Mouse (Mus musculus) liver, embryonic 15.5 days (tissue): ENCODE results near the gene Cenpc1. TPM values are rescaled to one million over a fixed set of nuclear protein-coding genes. Genes with fewer than 3 reads are reported as not detected.

Source experiments
- ATAC-seq: fragments of 200-750 bp; cut with Nextera tagmentation; 2 replicates; pipeline ENCODE4 v1.8.0; 2017; ENCODE audit warnings: moderate number of reproducible peaks, mild to moderate bottlenecking, moderate library complexity; ENCODE audit not compliant: insufficient read depth
- H3K27ac ChIP-seq: fragments of 300-500 bp; sonication (generic); replicated peaks from 2 replicates; pipeline ENCODE4 v1.5.1; 2015; ENCODE audit warnings: mild to moderate bottlenecking, inconsistent platforms
- H3K27me3 ChIP-seq: fragments of 300-500 bp; sonication (generic); 2 replicates; pipeline ENCODE4 v1.6.1; 2015; ENCODE audit warnings: mild to moderate bottlenecking, inconsistent platforms
- H3K36me3 ChIP-seq: fragments of 300-500 bp; sonication (generic); replicated peaks from 2 replicates; pipeline ENCODE4 v1.6.1; 2015; ENCODE audit warnings: moderate library complexity, mild to moderate bottlenecking, inconsistent platforms
- H3K4me1 ChIP-seq: fragments of 300-500 bp; sonication (generic); replicated peaks from 2 replicates; pipeline ENCODE4 v1.6.1; 2015; ENCODE audit warnings: inconsistent platforms
- H3K4me2 ChIP-seq: fragments of 300-500 bp; sonication (generic); 2 replicates; pipeline ENCODE4 v1.6.1; 2015; ENCODE audit warnings: moderate library complexity, mild to moderate bottlenecking, inconsistent platforms
- H3K4me3 ChIP-seq: fragments of 300-500 bp; sonication (generic); replicated peaks from 2 replicates; pipeline ENCODE4 v1.5.1; 2015; ENCODE audit warnings: mild to moderate bottlenecking, inconsistent platforms
- H3K9ac ChIP-seq: fragments of 300-500 bp; sonication (generic); 2 replicates; pipeline ENCODE4 v1.6.1; 2015; ENCODE audit warnings: moderate library complexity, mild to moderate bottlenecking, inconsistent platforms
- H3K9me3 ChIP-seq: fragments of 300-500 bp; sonication (generic); replicated peaks from 2 replicates; pipeline ENCODE4 v1.6.1; 2016; ENCODE audit warnings: inconsistent platforms
- WGBS: fragments of 180-500 bp; shearing (Covaris S2); methylation state at CpG from one replicate; pipeline ENCODE4 v1.1.7; 2015; ENCODE audit warnings: mixed read lengths; ENCODE audit not compliant: insufficient replicate concordance; 5-methylcytosine and 5-hydroxymethylcytosine counted together
- polyA plus RNA-seq: library from polyadenylated mRNA; unstranded; fragments of >200 nt; fragmentation: Nextera tagmentation; extraction: Ambion mirVana; gene quantifications from 2 replicates; pipeline ENCODE4 v1.2.1, GENCODE M21; 2015

Gene Cenpc1
- polyA plus RNA-seq, 1 experiment from 2014 or later, result 14.6 TPM

DNA sequence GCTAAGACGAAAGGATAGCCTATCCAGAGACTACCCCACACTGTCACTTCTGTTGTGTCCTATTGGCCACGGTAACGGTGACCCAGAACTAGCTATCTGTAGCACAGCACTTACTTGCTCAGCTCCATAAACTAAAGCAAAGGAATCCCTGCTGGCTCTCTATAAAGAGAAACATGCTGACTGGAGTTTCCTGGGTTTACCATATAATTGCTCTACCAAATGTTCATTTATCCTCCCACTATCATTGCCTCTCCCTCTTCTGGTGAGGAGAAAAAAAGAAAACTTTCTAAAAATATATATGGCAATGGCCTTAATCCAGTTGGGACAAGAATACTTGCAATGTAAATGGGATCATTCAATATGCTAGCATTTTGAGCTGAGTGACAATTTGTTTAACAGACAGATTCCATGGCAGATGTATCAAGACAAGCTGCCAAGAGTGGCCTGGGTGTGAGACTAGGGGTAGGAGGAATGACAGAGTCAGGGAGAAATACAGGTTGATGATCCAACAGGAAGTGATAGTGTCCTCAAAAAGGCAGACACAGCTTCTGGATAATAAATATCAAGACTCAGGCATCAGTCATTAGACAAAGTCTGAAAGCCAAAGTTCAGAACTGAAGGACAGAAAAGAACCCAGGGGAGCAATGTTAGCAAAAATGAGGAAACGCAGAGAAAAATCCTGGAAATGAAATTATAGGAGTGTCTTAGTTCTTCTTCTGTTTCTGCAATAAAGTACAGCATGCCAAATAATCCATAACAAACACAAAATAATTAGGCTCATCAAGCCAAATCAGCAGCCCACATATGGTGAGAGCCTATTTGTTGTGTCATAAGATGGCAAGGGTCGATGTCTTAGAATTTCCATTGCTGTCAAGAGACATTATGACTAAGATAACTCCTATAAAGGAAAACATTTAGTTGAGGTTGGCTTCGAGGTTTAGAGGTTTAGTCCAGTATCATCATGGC lies 68.6 kb downstream of the Cenpc1 start:
- Histone ChIP-seq H3K9me3 (no peaks in the 10 kb centered on the region), H3K4me2 (no peak overlapping the region), H3K27me3 (no peaks in the 10 kb centered on the region), H3K4me1 (no peaks in the 10 kb centered on the region), H3K36me3 (no peaks in the 10 kb centered on the region), H3K4me3 (no peak overlapping the region), H3K9ac (no peak overlapping the region), H3K27ac (no peak overlapping the region)
- WGBS, result 62% methylated on average over 6 of the region's 6 CpGs
- no peak for ATAC-seq

- H3K4me1 ChIP-seq, result no peaks in the 10 kb centered on the region
- no peak overlapping the region for H3K27ac ChIP-seq
- no peaks in the 10 kb centered on the region for H3K36me3 ChIP-seq
- ATAC-seq, result no peak
- WGBS, result 50% methylated on average over 1 of the region's 1 CpGs
- no peak overlapping the region for H3K4me2 ChIP-seq
- no peak overlapping the region for H3K9ac ChIP-seq
- H3K27me3 ChIP-seq, result no peaks in the 10 kb centered on the region
- H3K4me3 ChIP-seq, result no peak overlapping the region
- no peaks in the 10 kb centered on the region for H3K9me3 ChIP-seq
Measured at GRCm38 (mm10) chr5:85994551-85994950, 70.8 kb downstream of the Cenpc1 start.

DNA sequence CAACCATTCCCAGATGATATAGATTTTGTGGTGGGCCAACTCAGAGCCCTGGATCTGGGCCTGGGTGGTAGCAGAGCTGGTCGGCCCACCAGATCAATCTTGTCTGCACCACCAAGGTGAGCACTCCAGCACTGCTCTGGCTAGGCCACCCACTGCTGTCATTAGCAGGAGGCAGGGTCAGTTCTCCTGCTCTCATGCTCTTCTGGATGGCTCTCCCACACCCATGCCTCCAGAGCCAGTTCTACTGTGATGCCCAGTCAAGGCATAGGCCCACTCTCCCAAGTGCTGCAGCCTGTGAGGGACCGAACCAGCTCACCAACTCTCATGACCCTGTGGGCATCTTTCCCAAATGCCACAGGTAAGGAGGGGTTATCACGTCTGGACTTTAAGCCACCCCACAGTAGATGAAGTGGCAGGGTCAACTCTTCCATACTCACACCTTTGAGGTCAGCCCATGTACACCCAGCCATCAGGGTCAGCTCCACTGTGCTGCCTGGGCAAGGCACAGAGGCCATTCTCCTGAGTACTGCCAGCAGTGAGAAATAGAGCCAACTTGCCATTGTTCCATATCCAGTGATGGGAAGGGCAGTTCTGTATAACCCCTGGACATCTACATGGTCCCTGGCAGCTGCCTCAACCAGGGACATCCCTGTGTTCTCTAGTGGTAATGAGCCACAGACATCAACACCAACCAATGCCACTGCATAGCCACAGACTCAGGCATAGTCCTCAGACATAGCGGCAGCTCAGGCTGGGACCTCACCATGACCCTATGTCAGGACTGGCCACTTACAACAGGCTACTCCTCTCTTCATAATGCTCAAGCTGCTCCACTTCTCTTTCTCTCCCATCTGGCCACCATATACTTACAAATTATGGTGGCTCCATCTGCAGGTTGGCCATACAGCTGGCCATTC lies 72.3 kb downstream of the Cenpc1 start:
- Histone ChIP-seq H3K4me1 (no peaks in the 10 kb centered on the region), H3K4me3 (no peak overlapping the region), H3K27ac (no peak overlapping the region), H3K9ac (no peak overlapping the region), H3K4me2 (no peak overlapping the region), H3K27me3 (no peaks in the 10 kb centered on the region), H3K9me3 (no peaks in the 10 kb centered on the region), H3K36me3 (no peaks in the 10 kb centered on the region)
- WGBS, result 65% methylated on average over 4 of the region's 4 CpGs
- no peak for ATAC-seq

- Histone ChIP-seq H3K36me3 (no peaks in the 10 kb centered on the region), H3K9ac (no peak overlapping the region), H3K27me3 (no peaks in the 10 kb centered on the region), H3K9me3 (no peaks in the 10 kb centered on the region), H3K4me3 (no peak overlapping the region), H3K27ac (no peak overlapping the region), H3K4me1 (no peaks in the 10 kb centered on the region), H3K4me2 (no peak overlapping the region)
- ATAC-seq, result no peak
- 41% methylated on average over 1 of the region's 1 CpGs for WGBS
Measured at GRCm38 (mm10) chr5:85992055-85992454, 73.3 kb downstream of the Cenpc1 start.

DNA sequence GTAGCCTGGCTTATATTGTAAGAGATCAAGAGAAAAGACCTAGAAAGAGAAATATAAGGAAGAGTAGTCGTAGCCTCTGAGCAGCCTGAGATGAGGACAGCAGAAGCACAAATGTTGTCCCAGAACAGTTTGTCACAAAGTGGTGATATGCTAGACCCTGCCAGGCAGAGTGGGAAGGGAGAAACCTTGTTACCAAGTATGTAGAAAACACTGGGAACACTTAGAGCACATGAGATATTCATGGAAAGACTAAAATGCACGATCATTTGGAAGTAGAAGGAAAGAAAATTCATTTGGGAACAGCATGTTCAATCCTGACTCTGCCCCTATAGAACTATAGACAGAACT lies 77.9 kb downstream of the Cenpc1 start:
- ATAC-seq, result no peak
- WGBS, result 58% methylated on average over 2 of the region's 2 CpGs
- Histone ChIP-seq H3K4me1 (no peaks in the 10 kb centered on the region), H3K9ac (no peak overlapping the region), H3K4me3 (no peak overlapping the region), H3K4me2 (no peak overlapping the region), H3K27me3 (no peaks in the 10 kb centered on the region), H3K9me3 (no peaks in the 10 kb centered on the region), H3K36me3 (no peaks in the 10 kb centered on the region), H3K27ac (no peak overlapping the region)

DNA sequence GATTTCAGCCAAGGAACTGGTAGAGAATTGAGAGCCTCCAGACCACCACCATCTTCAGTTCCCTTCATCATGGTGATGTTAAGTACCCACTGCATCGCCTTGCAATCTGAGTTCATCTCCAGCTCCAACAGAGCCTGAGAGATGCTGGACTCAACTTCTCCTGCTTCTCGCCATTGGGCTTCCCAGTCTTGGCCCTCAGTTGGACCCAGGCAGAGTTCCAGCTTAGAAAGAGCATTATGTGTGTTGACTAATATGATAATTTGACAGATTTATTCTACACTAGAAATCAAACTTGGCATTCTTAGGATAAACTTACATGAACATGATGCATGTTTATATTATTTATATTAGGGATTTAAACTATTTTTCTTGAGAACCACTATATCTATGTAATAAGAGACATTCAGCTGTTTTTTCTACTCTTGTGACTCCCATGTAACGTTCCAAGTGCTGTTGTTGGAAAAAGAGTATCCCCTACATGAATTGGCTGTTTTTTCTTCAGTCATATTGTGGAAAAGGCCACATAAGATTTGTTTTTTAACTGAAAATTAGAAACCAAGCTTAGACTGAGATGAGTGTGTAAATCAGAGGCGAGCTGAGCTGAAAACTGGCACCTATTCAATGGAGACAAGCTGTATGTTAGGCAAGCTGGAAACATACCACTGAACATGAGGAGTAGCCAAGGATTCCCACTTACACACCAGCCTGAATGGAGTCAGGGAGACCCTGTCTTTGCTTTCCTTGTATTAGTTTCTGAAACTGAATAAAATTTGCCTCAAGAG lies 78.5 kb downstream of the Cenpc1 start:
- Histone ChIP-seq H3K36me3 (no peaks in the 10 kb centered on the region), H3K27me3 (no peaks in the 10 kb centered on the region), H3K4me1 (no peaks in the 10 kb centered on the region), H3K9ac (no peak overlapping the region), H3K27ac (no peak overlapping the region), H3K9me3 (no peaks in the 10 kb centered on the region), H3K4me2 (no peak overlapping the region), H3K4me3 (no peak overlapping the region)
- 41% methylated on average over 4 of the region's 4 CpGs for WGBS
- no peak for ATAC-seq

DNA sequence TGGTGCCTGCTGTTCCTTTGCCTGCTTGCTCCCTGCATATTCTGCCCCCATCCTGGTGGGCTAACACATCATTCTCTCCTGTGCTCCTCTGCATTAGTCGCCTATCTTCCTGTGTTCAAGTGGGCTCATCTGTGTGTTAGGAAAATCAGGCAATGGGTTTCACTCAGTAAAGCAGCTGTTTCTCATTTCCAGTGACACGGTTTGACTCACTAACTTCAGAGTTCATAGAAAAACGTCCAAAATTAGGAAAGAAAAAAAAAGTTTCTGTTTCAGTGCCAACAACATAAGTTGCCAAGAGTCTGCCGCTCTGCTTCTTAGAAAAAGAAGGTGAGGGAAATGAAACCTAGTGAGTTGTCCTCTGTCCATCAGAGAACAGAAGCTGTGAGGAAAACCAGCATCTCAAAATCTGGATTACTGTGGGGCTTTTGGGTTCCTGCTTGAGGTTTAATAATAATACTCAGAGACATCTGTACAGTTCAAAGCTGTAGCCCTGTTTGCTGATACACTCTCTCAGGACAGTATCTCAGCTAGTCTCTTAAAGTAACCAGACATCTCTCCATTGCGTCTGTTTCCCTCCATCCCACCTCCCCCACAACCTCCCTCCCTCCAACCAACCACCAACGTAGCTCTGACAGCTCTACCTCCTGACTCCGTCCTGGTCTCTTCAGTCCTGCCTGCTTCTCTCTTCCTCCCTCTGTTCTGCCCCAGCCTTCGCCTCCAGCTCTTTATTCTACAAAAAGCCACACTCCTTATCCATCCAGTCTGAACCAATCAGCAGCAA lies 87.5 kb downstream of the Cenpc1 start:
- 42% methylated on average over 8 of the region's 8 CpGs for WGBS
- H3K4me2 ChIP-seq, result no peak overlapping the region
- no peak overlapping the region for H3K27ac ChIP-seq
- no peak overlapping the region for H3K4me3 ChIP-seq
- H3K4me1 ChIP-seq, result no peaks in the 10 kb centered on the region
- no peaks in the 10 kb centered on the region for H3K9me3 ChIP-seq
- no peak for ATAC-seq
- no peak overlapping the region for H3K9ac ChIP-seq
- H3K36me3 ChIP-seq, result no peaks in the 10 kb centered on the region
- H3K27me3 ChIP-seq, result no peaks in the 10 kb centered on the region

- ATAC-seq, result no peak
- Histone ChIP-seq H3K4me2 (no peak overlapping the region), H3K4me3 (no peak overlapping the region), H3K9me3 (no peaks in the 10 kb centered on the region), H3K4me1 (no peaks in the 10 kb centered on the region), H3K9ac (no peak overlapping the region), H3K36me3 (no peaks in the 10 kb centered on the region), H3K27ac (no peak overlapping the region), H3K27me3 (no peaks in the 10 kb centered on the region)
- WGBS, result 66% methylated on average over 7 of the region's 7 CpGs
Measured at GRCm38 (mm10) chr5:85962791-85963190, 102.6 kb downstream of the Cenpc1 start.
